Mouse (Mus musculus) liver, postnatal 0 days (tissue): Measurements from ENCODE around the gene Polk. TPM values are rescaled to one million over a fixed set of nuclear protein-coding genes. Genes with fewer than 3 reads are reported as not detected.

Experiments
- ATAC-seq: fragments of 200-750 bp; cut with Nextera tagmentation; 2 replicates; pipeline ENCODE4 v1.8.0; 2017; ENCODE audit warnings: mild to moderate bottlenecking, moderate library complexity
- DNase-seq: peaks from one replicate; pipeline ENCODE4 v3.0.0-alpha.2; 2016
- H3K27ac ChIP-seq: fragments of 300-500 bp; sonication (generic); 2 replicates; pipeline ENCODE4 v1.5.1; 2014; ENCODE audit warnings: antibody characterized with exemption, moderate library complexity, mild to moderate bottlenecking, low read depth
- H3K27me3 ChIP-seq: fragments of 300-500 bp; sonication (generic); 2 replicates; pipeline ENCODE4 v1.6.1; 2014; ENCODE audit warnings: low read length, control low read depth, mixed read lengths; ENCODE audit not compliant: insufficient read depth
- H3K36me3 ChIP-seq: fragments of 300-500 bp; sonication (generic); replicated peaks from 2 replicates; pipeline ENCODE4 v1.6.1; 2014; ENCODE audit warnings: mild to moderate bottlenecking, control low read depth, low read length, moderate library complexity, mixed read lengths; ENCODE audit not compliant: insufficient read depth
- H3K4me1 ChIP-seq: fragments of 300-500 bp; sonication (generic); 2 replicates; pipeline ENCODE4 v1.6.1; 2014; ENCODE audit warnings: antibody characterized with exemption, mild to moderate bottlenecking, control low read depth; ENCODE audit not compliant: insufficient read depth
- H3K4me2 ChIP-seq: fragments of 300-500 bp; sonication (generic); 2 replicates; pipeline ENCODE4 v1.6.1; 2014; ENCODE audit warnings: low read depth, mild to moderate bottlenecking, low read length, moderate library complexity, mixed read lengths
- H3K4me3 ChIP-seq: fragments of 300-500 bp; sonication (generic); 2 replicates; pipeline ENCODE4 v1.5.1; 2014; ENCODE audit warnings: low read depth, low read length
- H3K9ac ChIP-seq: fragments of 300-500 bp; sonication (generic); replicated peaks from 2 replicates; pipeline ENCODE4 v1.6.1; 2014; ENCODE audit warnings: mild to moderate bottlenecking, moderate library complexity
- H3K9me3 ChIP-seq: fragments of 300-500 bp; sonication (generic); 2 replicates; pipeline ENCODE4 v1.6.1; 2016; ENCODE audit warnings: mild to moderate bottlenecking, control low read depth, low read length, mixed read lengths
- CTCF ChIP-seq: sonication (generic); IDR thresholded peaks from 2 replicates; pipeline ENCODE4 v1.5.1; 2016; ENCODE audit warnings: antibody characterized with exemption, low read depth
- EP300 ChIP-seq: IDR thresholded peaks from 2 replicates; pipeline ENCODE4 v1.6.1; 2016; ENCODE audit warnings: antibody characterized with exemption, low read depth, mild to moderate bottlenecking
- WGBS: fragments of 180-500 bp; shearing (Covaris S2); extraction: QIAGEN DNeasy Blood & Tissue Kit; methylation state at CpG from one replicate; pipeline ENCODE4 v1.1.7; 2014; ENCODE audit not compliant: insufficient replicate concordance; 5-methylcytosine and 5-hydroxymethylcytosine counted together
- polyA plus RNA-seq: library from polyadenylated mRNA; unstranded; fragments of >200 nt; fragmentation: Nextera tagmentation; extraction: Ambion mirVana; gene quantifications from 2 replicates; pipeline ENCODE4 v1.2.1, GENCODE M21; 2015

Polk gene
- polyA plus RNA-seq, 1 experiment from 2014 or later, result 1.3 TPM

DNA sequence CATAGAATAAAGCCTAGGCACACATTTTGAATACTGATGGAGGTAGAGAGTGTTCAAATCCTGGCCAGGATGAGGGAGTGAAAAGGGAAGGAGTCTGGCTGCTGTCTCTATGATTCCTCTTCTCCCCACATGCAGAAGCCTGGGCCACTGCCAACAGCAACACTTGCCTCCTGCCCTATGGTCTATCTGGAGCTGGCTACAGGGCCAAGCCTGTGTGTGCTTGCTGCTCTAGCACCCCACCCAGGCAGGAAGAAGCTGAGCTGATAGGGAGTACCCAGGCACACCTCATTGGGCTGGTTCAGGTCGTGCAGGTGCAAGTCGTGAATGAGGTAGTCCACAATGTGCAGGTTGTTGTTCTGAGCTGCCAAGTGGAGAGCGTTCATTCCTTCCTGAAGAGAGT, 88.1 kb downstream of the Polk start:
- ATAC-seq (no peak), DNase-seq (no peak)

DNA sequence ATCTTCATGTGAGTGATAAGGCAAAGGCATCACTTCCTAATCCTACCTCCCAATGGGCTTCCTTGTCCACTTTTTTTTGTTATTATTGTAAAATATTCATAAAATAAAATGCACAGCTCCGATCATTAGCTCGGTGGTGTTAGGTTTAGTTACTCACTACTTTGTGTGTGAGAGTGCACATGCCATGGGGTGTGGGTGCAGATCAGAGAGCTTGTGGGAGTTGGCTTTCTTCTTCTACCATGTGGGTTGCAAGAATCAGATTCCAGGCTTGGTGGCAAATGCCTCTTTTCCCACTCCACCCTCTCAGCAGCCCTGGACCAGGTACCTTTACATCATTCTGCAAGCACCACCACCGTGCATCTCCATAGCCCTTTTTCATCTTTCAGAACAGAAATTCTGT, 89.8 kb downstream of the Polk start:
- Histone ChIP-seq H3K9ac (no peak overlapping the region), H3K9me3 (no peaks in the 10 kb centered on the region), H3K4me3 (no peak overlapping the region), H3K27ac (no peak overlapping the region), H3K27me3 (no peaks in the 10 kb centered on the region), H3K36me3 (no peaks in the 10 kb centered on the region), H3K4me2 (no peak overlapping the region), H3K4me1 (no peaks in the 10 kb centered on the region)
- no peak for TF ChIP-seq CTCF
- TF ChIP-seq EP300, result no peak
- no peak for ATAC-seq
- WGBS, result 84% methylated on average over 3 of the region's 3 CpGs
- no peak for DNase-seq

More for the DNA sequence above, 88.1 kb downstream of the Polk start:
- no peaks in the 10 kb centered on the region for H3K9me3 ChIP-seq
- no peak overlapping the region for H3K9ac ChIP-seq
- no peak overlapping the region for H3K4me3 ChIP-seq
- H3K27ac ChIP-seq, result no peak overlapping the region
- no peaks in the 10 kb centered on the region for H3K4me1 ChIP-seq
- 72% methylated on average over 3 of the region's 3 CpGs for WGBS
- no peak for TF ChIP-seq CTCF
- TF ChIP-seq EP300, result no peak
- no peaks in the 10 kb centered on the region for H3K27me3 ChIP-seq
- no peak overlapping the region for H3K4me2 ChIP-seq
- no peaks in the 10 kb centered on the region for H3K36me3 ChIP-seq

DNA sequence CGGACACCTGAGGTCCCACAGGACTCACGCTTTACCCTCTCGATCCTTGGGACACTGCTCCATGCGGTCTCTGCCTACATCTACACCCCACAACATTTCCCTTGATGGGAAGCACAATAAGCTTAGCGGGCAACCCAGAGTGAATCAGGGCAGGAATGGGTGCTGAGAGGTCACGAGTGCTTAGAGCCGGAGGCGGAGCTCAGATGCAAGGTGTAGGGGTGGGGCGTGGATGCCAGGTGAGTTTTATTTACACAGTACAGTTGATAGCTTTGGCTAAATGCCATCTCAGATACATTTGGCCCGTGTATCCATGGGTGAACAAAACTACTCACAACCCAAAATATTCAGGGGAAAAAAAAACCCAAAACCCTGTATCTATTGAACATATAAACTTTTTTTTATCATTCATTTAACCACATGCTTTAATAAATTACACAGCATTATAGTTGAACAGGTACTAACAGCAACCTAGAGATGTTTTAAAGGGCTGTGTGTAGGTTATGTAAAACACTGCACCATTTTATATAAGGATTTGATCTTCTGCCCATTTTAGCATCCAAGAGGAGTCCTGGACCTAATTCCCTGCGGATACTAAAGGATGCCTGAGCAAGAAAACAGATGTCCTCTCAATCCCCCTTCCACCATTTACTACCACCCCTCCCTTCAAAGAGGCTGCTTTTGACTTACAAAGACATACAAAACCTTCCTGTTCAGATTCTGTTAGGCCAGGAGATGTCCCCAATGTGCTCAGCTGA, 90.8 kb downstream of the Polk start:
- WGBS, result 77% methylated on average over 11 of the region's 11 CpGs

DNA sequence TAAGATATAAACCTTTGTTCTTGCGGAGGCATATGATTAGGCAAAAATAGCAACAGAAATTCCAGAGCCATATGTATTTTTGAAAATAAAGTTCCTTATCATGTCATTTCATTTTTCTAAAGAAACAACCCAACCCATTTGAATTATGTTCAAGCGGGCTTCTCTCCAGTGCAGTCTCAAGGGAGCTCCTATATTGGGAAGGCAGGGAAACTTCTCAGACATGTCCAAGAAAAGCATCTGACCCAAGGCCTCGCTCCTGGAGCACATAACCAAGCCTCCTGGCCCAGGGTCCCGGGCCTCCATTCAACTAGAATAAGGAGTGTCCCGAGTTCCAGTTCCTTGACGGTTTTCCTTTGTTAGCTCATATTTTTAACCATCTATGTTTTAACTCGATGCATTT, 91.5 kb downstream of the Polk start:
- H3K27ac ChIP-seq, result no peak overlapping the region
- no peaks in the 10 kb centered on the region for H3K4me1 ChIP-seq
- no peaks in the 10 kb centered on the region for H3K9me3 ChIP-seq
- H3K9ac ChIP-seq, result no peak overlapping the region
- no peak for ATAC-seq
- H3K4me3 ChIP-seq, result no peak overlapping the region
- H3K36me3 ChIP-seq, result no peaks in the 10 kb centered on the region
- no peak for DNase-seq
- TF ChIP-seq EP300 (no peak), CTCF (no peak)
- 77% methylated on average over 7 of the region's 7 CpGs for WGBS
- H3K4me2 ChIP-seq, result no peak overlapping the region
- no peaks in the 10 kb centered on the region for H3K27me3 ChIP-seq

More for the DNA sequence above, 90.8 kb downstream of the Polk start:
- no peak for ATAC-seq
- Histone ChIP-seq H3K27ac (no peak overlapping the region), H3K36me3 (no peaks in the 10 kb centered on the region), H3K4me1 (no peaks in the 10 kb centered on the region), H3K4me2 (no peak overlapping the region), H3K27me3 (no peaks in the 10 kb centered on the region), H3K9me3 (no peaks in the 10 kb centered on the region), H3K4me3 (no peak overlapping the region), H3K9ac (no peak overlapping the region)
- TF ChIP-seq CTCF (no peak), EP300 (no peak)
- DNase-seq, result no peak

DNA sequence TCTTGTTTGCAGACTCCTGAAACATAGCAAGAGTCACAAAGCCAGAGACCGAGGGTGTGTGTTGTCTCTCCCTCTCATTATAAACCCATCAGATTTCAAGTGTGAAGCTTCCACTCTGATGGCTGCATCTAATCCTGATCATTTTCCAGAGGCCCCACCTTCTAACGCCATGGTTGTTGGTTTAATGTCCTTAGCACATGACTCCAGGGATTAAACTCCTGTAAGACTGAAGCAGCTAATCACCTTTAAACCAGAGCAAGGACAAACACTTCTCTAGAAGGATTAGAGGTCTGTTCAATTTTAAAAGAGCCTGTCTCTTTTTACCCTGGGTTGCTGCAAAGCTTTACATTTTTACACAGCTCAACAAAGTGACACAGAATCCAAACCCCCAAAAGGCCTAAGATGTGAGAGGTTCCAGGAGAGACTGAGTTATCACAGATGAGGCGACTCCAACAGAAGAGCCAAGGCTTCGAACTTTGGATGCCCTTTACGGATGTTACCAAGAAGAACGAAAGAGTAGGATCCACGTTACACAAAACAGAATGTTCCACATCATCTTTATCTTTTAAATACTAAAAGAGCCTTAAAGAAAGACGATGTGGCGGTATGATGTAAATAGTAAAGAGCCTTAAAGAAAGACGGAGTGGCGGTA, 92.0 kb downstream of the Polk start:
- H3K4me3 ChIP-seq, result no peak overlapping the region
- ATAC-seq, result no peak
- 79% methylated on average over 11 of the region's 11 CpGs for WGBS
- no peak overlapping the region for H3K9ac ChIP-seq
- H3K4me1 ChIP-seq, result no peaks in the 10 kb centered on the region
- TF ChIP-seq CTCF (no peak), EP300 (no peak)
- no peak overlapping the region for H3K27ac ChIP-seq
- DNase-seq, result no peak
- H3K4me2 ChIP-seq, result no peak overlapping the region
- H3K36me3 ChIP-seq, result no peaks in the 10 kb centered on the region
- no peaks in the 10 kb centered on the region for H3K9me3 ChIP-seq
- no peaks in the 10 kb centered on the region for H3K27me3 ChIP-seq

DNA sequence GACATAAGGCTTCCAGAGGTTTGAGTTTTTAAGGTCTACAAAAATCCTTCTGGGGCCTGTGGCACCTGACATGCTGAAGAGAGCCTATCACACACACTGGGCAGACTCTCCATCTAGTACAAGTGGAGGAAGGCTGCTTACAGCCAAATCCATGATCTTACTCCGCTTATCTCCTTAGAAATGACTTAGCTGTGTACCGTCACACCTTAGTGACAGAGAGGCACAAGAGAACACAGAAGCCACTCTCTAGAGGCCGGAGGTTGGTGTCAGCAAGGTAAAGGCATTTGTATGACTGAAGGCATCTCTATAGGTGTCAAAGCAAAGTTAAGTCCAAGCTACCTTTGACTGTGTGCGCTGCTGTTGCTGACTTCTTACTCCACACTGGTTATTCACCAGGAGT, 101.9 kb downstream of the Polk start:
- TF ChIP-seq EP300 (no peak), CTCF (no peak)
- ATAC-seq (no peak), DNase-seq (no peak)
- no peaks in the 10 kb centered on the region for H3K36me3 ChIP-seq
- WGBS, result 84% methylated on average over 4 of the region's 4 CpGs
- peaks cover 7% of the 10 kb centered on the region for H3K4me1 ChIP-seq
- no peak overlapping the region for H3K4me2 ChIP-seq
- H3K27me3 ChIP-seq, result no peaks in the 10 kb centered on the region
- no peak overlapping the region for H3K9ac ChIP-seq
- H3K9me3 ChIP-seq, result 0 out of 2 replicates have a peak, but pooled peaks cover 2% of the 10 kb centered on the region
- no peak overlapping the region for H3K27ac ChIP-seq
- H3K4me3 ChIP-seq, result no peak overlapping the region
